Mouse (Mus musculus) hindbrain, postnatal 0 days (tissue): ENCODE measurements at regions not wholly inside any gene's neighbourhood (a gene's known extent, or its start where the extent isn't known, plus 50 kb on each side); places are given as distances from the start of the nearest gene placed in this dataset.

Experiments used
- ATAC-seq: fragments of 200-750 bp; cut with Nextera tagmentation; 2 replicates; pipeline ENCODE4 v1.8.0; 2017; ENCODE audit warnings: mild to moderate bottlenecking, moderate TSS enrichment, moderate library complexity
- DNase-seq: peaks from one replicate; pipeline ENCODE4 v3.0.0-alpha.2; 2015; ENCODE audit warnings: low spot score
- H3K27ac ChIP-seq: fragments of 300-500 bp; sonication (generic); 2 replicates; pipeline ENCODE4 v1.5.1; 2014; ENCODE audit warnings: mild to moderate bottlenecking
- H3K27me3 ChIP-seq: fragments of 300-500 bp; sonication (generic); 2 replicates; pipeline ENCODE4 v1.6.1; 2014; ENCODE audit warnings: low read length, mixed read lengths; ENCODE audit not compliant: insufficient read depth
- H3K36me3 ChIP-seq: fragments of 300-500 bp; sonication (generic); 2 replicates; pipeline ENCODE4 v1.6.1; 2014; ENCODE audit warnings: low read length, mixed read lengths; ENCODE audit not compliant: insufficient read depth
- H3K4me1 ChIP-seq: fragments of 300-500 bp; sonication (generic); 2 replicates; pipeline ENCODE4 v1.6.1; 2014; ENCODE audit warnings: antibody characterized with exemption, low read length, mixed read lengths; ENCODE audit not compliant: insufficient read depth
- H3K4me2 ChIP-seq: fragments of 300-500 bp; sonication (generic); 2 replicates; pipeline ENCODE4 v1.6.1; 2014; ENCODE audit warnings: low read depth, mild to moderate bottlenecking, low read length, moderate library complexity, mixed read lengths
- H3K4me3 ChIP-seq: fragments of 300-500 bp; sonication (generic); 2 replicates; pipeline ENCODE4 v1.5.1; 2014; ENCODE audit warnings: low read length
- H3K9ac ChIP-seq: fragments of 300-500 bp; sonication (generic); replicated peaks from 2 replicates; pipeline ENCODE4 v1.6.1; 2014; ENCODE audit warnings: mild to moderate bottlenecking, low read length, moderate library complexity, mixed read lengths
- H3K9me3 ChIP-seq: fragments of 300-500 bp; sonication (generic); 2 replicates; pipeline ENCODE4 v1.6.1; 2016; ENCODE audit warnings: low read length, mixed read lengths
- CTCF ChIP-seq: IDR thresholded peaks from 2 replicates; pipeline ENCODE4 v1.5.1; 2016; ENCODE audit warnings: antibody characterized with exemption, control low read depth, low read depth
- WGBS: fragments of 180-500 bp; shearing (Covaris S2); extraction: QIAGEN DNeasy Blood & Tissue Kit; methylation state at CpG from one replicate; pipeline ENCODE4 v1.1.7; 2014; 5-methylcytosine and 5-hydroxymethylcytosine counted together

- Histone ChIP-seq H3K27me3 (no peaks in the 10 kb centered on the region), H3K4me2 (no peak overlapping the region), H3K9me3 (no peaks in the 10 kb centered on the region), H3K36me3 (no peaks in the 10 kb centered on the region), H3K4me1 (no peaks in the 10 kb centered on the region), H3K9ac (no peak overlapping the region), H3K27ac (no peak overlapping the region), H3K4me3 (no peak overlapping the region)
- DNase-seq (no peak), ATAC-seq (no peak)
- TF ChIP-seq CTCF, result no peak
- whole genome bisulfite sequencing, result 66% methylated on average over 16 of the region's 16 CpGs
Observed at GRCm38 (mm10) chr2:78025651-78026435, 79.7 kb upstream of the Cwc22 start.

- Histone ChIP-seq H3K27ac (no peak overlapping the region), H3K4me1 (no peaks in the 10 kb centered on the region), H3K4me3 (no peak overlapping the region), H3K9me3 (no peaks in the 10 kb centered on the region), H3K9ac (no peak overlapping the region), H3K36me3 (no peaks in the 10 kb centered on the region), H3K4me2 (no peak overlapping the region), H3K27me3 (no peaks in the 10 kb centered on the region)
- ATAC-seq (no peak), DNase-seq (no peak)
- no peak for TF ChIP-seq CTCF
- WGBS, result 87% methylated on average over 1 of the region's 1 CpGs
Observed at GRCm38 (mm10) chr2:78024981-78025565, 78.9 kb upstream of the Cwc22 start.

- no peak overlapping the region for H3K9ac ChIP-seq
- 80% methylated on average over 4 of the region's 4 CpGs for WGBS
- H3K36me3 ChIP-seq, result no peaks in the 10 kb centered on the region
- no peaks in the 10 kb centered on the region for H3K4me1 ChIP-seq
- no peak for TF ChIP-seq CTCF
- DNase-seq (no peak), ATAC-seq (no peak)
- no peak overlapping the region for H3K4me2 ChIP-seq
- no peaks in the 10 kb centered on the region for H3K27me3 ChIP-seq
- no peak overlapping the region for H3K27ac ChIP-seq
- H3K4me3 ChIP-seq, result no peak overlapping the region
- H3K9me3 ChIP-seq, result no peaks in the 10 kb centered on the region
Observed at GRCm38 (mm10) chr2:78023916-78024685, 77.9 kb upstream of the Cwc22 start.

- no peaks in the 10 kb centered on the region for H3K4me1 ChIP-seq
- DNase-seq, result no peak
- no peak overlapping the region for H3K4me2 ChIP-seq
- TF ChIP-seq CTCF, result no peak
- H3K9ac ChIP-seq, result no peak overlapping the region
- no peaks in the 10 kb centered on the region for H3K9me3 ChIP-seq
- H3K27ac ChIP-seq, result no peak overlapping the region
- WGBS, result 89% methylated on average over 2 of the region's 2 CpGs
- H3K27me3 ChIP-seq, result no peaks in the 10 kb centered on the region
- H3K36me3 ChIP-seq, result no peaks in the 10 kb centered on the region
- H3K4me3 ChIP-seq, result no peak overlapping the region
- ATAC-seq, result no peak
Observed at GRCm38 (mm10) chr2:78023416-78023815, 77.2 kb upstream of the Cwc22 start.

- Histone ChIP-seq H3K27ac (no peak overlapping the region), H3K4me2 (no peak overlapping the region), H3K27me3 (no peaks in the 10 kb centered on the region), H3K9ac (no peak overlapping the region), H3K36me3 (no peaks in the 10 kb centered on the region), H3K4me1 (no peaks in the 10 kb centered on the region), H3K9me3 (no peaks in the 10 kb centered on the region), H3K4me3 (no peak overlapping the region)
- TF ChIP-seq CTCF, result no peak
- DNase-seq, result no peak
- no peak for ATAC-seq
- 76% methylated on average over 4 of the region's 4 CpGs for WGBS
Observed at GRCm38 (mm10) chr2:78022756-78023155, 76.6 kb upstream of the Cwc22 start.

GRCm38 (mm10) chr2:78021905-78022304, 75.7 kb upstream of the Cwc22 start:
- H3K27me3 ChIP-seq, result no peaks in the 10 kb centered on the region
- H3K4me1 ChIP-seq, result no peaks in the 10 kb centered on the region
- no peaks in the 10 kb centered on the region for H3K9me3 ChIP-seq
- H3K36me3 ChIP-seq, result no peaks in the 10 kb centered on the region
- ATAC-seq (peak; percentile 80), DNase-seq (peak; percentile 77)
- H3K9ac ChIP-seq, result no peak overlapping the region
- 26% methylated on average over 5 of the region's 5 CpGs for WGBS
- H3K27ac ChIP-seq, result no peak overlapping the region
- peak; percentile 67 for TF ChIP-seq CTCF
- H3K4me2 ChIP-seq, result no peak overlapping the region
- no peak overlapping the region for H3K4me3 ChIP-seq
